ENCODE assay signal across 18 mouse cellular contexts in genomic region chr3:21639576-21639975, GRCm38 (mm10).
A peak's percentile ranks its signal among the peaks of the same experiment; 100 is the strongest.
DNase-seq lines count a peak whose midpoint lies in the region; ATAC-seq and TF ChIP-seq lines count a peak whose summit lies in the region.
"Had no signal": no experiment of that assay in that cellular context is flagged by ENCODE, and none has a peak within 500 bp of the region (broad histone marks: within the 10 kb centered on the region; RNA-seq: fewer than 3 reads in every experiment).

No protein-coding gene starts in this region.

- H3K27me3 ChIP-seq in heart, embryonic 13.5 days (replicated peaks) = no peaks in the 10 kb centered on the region
- H3K27me3 ChIP-seq in heart, embryonic 11.5 days (ENCODE audit: control insufficient read depth, insufficient read depth, low read length) = no peaks in the 10 kb centered on the region
- no peaks in the 10 kb centered on the region for H3K27me3 ChIP-seq in lung, embryonic 16.5 days (ENCODE audit: control insufficient read depth, insufficient read depth, low read depth, low read length)
- no peaks in the 10 kb centered on the region for H3K27me3 ChIP-seq in stomach, embryonic 15.5 days (replicated peaks)
- no peaks in the 10 kb centered on the region for H3K27me3 ChIP-seq in forebrain, embryonic 14.5 days (replicated peaks; ENCODE audit: control insufficient read depth, insufficient read depth, low read length)
- H3K27me3 ChIP-seq: liver, embryonic 12.5 days had no signal

- peaks cover 8% of the 10 kb centered on the region for H3K4me1 ChIP-seq in heart, embryonic 13.5 days
- no peaks in the 10 kb centered on the region; the same call in 1 of the 2 replicates for H3K4me1 ChIP-seq in heart, embryonic 11.5 days (ENCODE audit: control insufficient read depth, insufficient read depth, low read length)
- peaks cover 9% of the 10 kb centered on the region for H3K4me1 ChIP-seq in lung, embryonic 16.5 days (replicated peaks; ENCODE audit: control insufficient read depth, insufficient read depth, low read length)
- 0 out of 2 replicates have a peak, but pooled peaks cover 1% of the 10 kb centered on the region for H3K4me1 ChIP-seq in stomach, embryonic 15.5 days
- no peaks in the 10 kb centered on the region for H3K4me1 ChIP-seq in forebrain, embryonic 14.5 days (ENCODE audit: control insufficient read depth, insufficient read depth, low read length)
- H3K4me1 ChIP-seq: heart, embryonic 10.5 days; limb, embryonic 10.5 days; liver, embryonic 12.5 days had no signal

- no peak for TF ChIP-seq CTCF in layer of hippocampus, adult 2 months (conservative IDR thresholded peaks at IDR 0.05)

- no peak overlapping the region for H3K9ac ChIP-seq in heart, embryonic 13.5 days
- no peak overlapping the region for H3K9ac ChIP-seq in heart, embryonic 11.5 days (ENCODE audit: low read depth, low read length)
- H3K9ac ChIP-seq in lung, embryonic 16.5 days (ENCODE audit: low read length) = no peak overlapping the region
- H3K9ac ChIP-seq in stomach, embryonic 15.5 days = no peak overlapping the region
- H3K9ac ChIP-seq in forebrain, embryonic 14.5 days (ENCODE audit: low read length) = no peak overlapping the region
- H3K9ac ChIP-seq: liver, embryonic 12.5 days had no signal

- DNase-seq in lung, postnatal 25 days (ENCODE audit: low spot score) = no peak
- DNase-seq in thymus, postnatal 4 days = peak; percentile 28
- no peak for DNase-seq in layer of hippocampus, adult 2 months (ENCODE audit: low spot score in 2 of 2)
- no peak for DNase-seq in forebrain, embryonic 14.5 days (ENCODE audit: low spot score)
- DNase-seq: adrenal gland, postnatal 10 days; B cell, adult 2 months; gastrocnemius, postnatal 25 days; heart, postnatal 36 days; lung, postnatal 14 days; right cerebral cortex, postnatal 25 days had no signal

- no peaks in the 10 kb centered on the region for H3K9me3 ChIP-seq in heart, embryonic 13.5 days
- H3K9me3 ChIP-seq in heart, embryonic 11.5 days (replicated peaks; ENCODE audit: control insufficient read depth, low read length) = no peaks in the 10 kb centered on the region
- H3K9me3 ChIP-seq in lung, embryonic 16.5 days (ENCODE audit: control insufficient read depth, low read length) = no peaks in the 10 kb centered on the region
- H3K9me3 ChIP-seq in stomach, embryonic 15.5 days = no peaks in the 10 kb centered on the region
- no peaks in the 10 kb centered on the region for H3K9me3 ChIP-seq in forebrain, embryonic 14.5 days (replicated peaks; ENCODE audit: control insufficient read depth, low read length)
- H3K9me3 ChIP-seq: G1E; heart, embryonic 10.5 days; limb, embryonic 10.5 days; liver, embryonic 12.5 days had no signal

- H3K27ac ChIP-seq in heart, embryonic 13.5 days (replicated peaks) = 0 out of 2 replicates have a peak overlapping the region, but pooled peaks have one; percentile 15
- no peak overlapping the region for H3K27ac ChIP-seq in heart, embryonic 11.5 days (ENCODE audit: low read depth, low read length)
- peak overlapping the region; percentile 11; the same call in 1 of the 2 replicates for H3K27ac ChIP-seq in lung, embryonic 16.5 days (ENCODE audit: low read length)
- H3K27ac ChIP-seq in stomach, embryonic 15.5 days = peak overlapping the region; percentile 31; the same call in 1 of the 2 replicates
- H3K27ac ChIP-seq in layer of hippocampus, adult 2 months = no peak overlapping the region
- no peak overlapping the region for H3K27ac ChIP-seq in forebrain, embryonic 14.5 days (ENCODE audit: low read depth, low read length)
- H3K27ac ChIP-seq: heart, embryonic 10.5 days; limb, embryonic 10.5 days; liver, embryonic 12.5 days had no signal

- no peak overlapping the region for H3K4me2 ChIP-seq in heart, embryonic 13.5 days
- H3K4me2 ChIP-seq in heart, embryonic 11.5 days = no peak overlapping the region
- H3K4me2 ChIP-seq in lung, embryonic 16.5 days (ENCODE audit: low read depth, low read length) = no peak overlapping the region
- no peak overlapping the region for H3K4me2 ChIP-seq in stomach, embryonic 15.5 days
- H3K4me2 ChIP-seq in forebrain, embryonic 14.5 days (ENCODE audit: low read length) = no peak overlapping the region
- H3K4me2 ChIP-seq: liver, embryonic 12.5 days had no signal

- no peaks in the 10 kb centered on the region for H3K36me3 ChIP-seq in heart, embryonic 13.5 days
- no peaks in the 10 kb centered on the region for H3K36me3 ChIP-seq in heart, embryonic 11.5 days (ENCODE audit: control insufficient read depth, insufficient read depth, low read length)
- H3K36me3 ChIP-seq in lung, embryonic 16.5 days (ENCODE audit: control insufficient read depth, insufficient read depth, low read length) = no peaks in the 10 kb centered on the region
- H3K36me3 ChIP-seq in stomach, embryonic 15.5 days = no peaks in the 10 kb centered on the region
- no peaks in the 10 kb centered on the region for H3K36me3 ChIP-seq in forebrain, embryonic 14.5 days (ENCODE audit: control insufficient read depth, insufficient read depth, low read length)
- H3K36me3 ChIP-seq: G1E; heart, embryonic 10.5 days; limb, embryonic 10.5 days; liver, embryonic 12.5 days had no signal

- ATAC-seq in heart, embryonic 13.5 days (ENCODE audit: extremely low read depth, insufficient number of reproducible peaks, low FRiP score, low TSS enrichment) = no peak
- no peak for ATAC-seq in heart, embryonic 11.5 days (replicated peaks; ENCODE audit: insufficient number of reproducible peaks, low FRiP score, low TSS enrichment)
- ATAC-seq in lung, embryonic 16.5 days (ENCODE audit: low read depth) = no peak
- ATAC-seq in stomach, embryonic 15.5 days (ENCODE audit: insufficient read depth, low FRiP score, low read depth) = no peak
- no peak for ATAC-seq in forebrain, embryonic 14.5 days
- ATAC-seq: liver, embryonic 12.5 days had no signal

- H3K4me3 ChIP-seq in heart, embryonic 13.5 days = no peak overlapping the region
- H3K4me3 ChIP-seq in heart, embryonic 11.5 days (ENCODE audit: low read depth, low read length) = no peak overlapping the region
- H3K4me3 ChIP-seq in lung, embryonic 16.5 days (ENCODE audit: low read length) = no peak overlapping the region
- H3K4me3 ChIP-seq in stomach, embryonic 15.5 days (replicated peaks) = no peak overlapping the region
- H3K4me3 ChIP-seq in layer of hippocampus, adult 2 months = no peak overlapping the region
- H3K4me3 ChIP-seq in forebrain, embryonic 14.5 days (ENCODE audit: low read depth, low read length) = no peak overlapping the region
- H3K4me3 ChIP-seq: heart, embryonic 10.5 days; limb, embryonic 10.5 days; liver, embryonic 12.5 days had no signal

- 47% methylated on average over 5 of the region's 5 CpGs for WGBS in heart, embryonic 13.5 days
- 51% methylated on average over 5 of the region's 5 CpGs for WGBS in heart, embryonic 11.5 days (ENCODE audit: insufficient replicate concordance)
- WGBS in lung, embryonic 16.5 days = 28% methylated on average over 5 of the region's 5 CpGs
- WGBS in stomach, embryonic 15.5 days = 37% methylated on average over 5 of the region's 5 CpGs
- WGBS in forebrain, embryonic 14.5 days = 67% methylated on average over 5 of the region's 5 CpGs

Comparison
In these comparisons a context has a peak if more than half of its experiments do, and no peak if none do; other contexts are left out.
1. H3K27ac ChIP-seq: peak in heart, embryonic 13.5 days (single experiment), lung, embryonic 16.5 days (single experiment) and stomach, embryonic 15.5 days (single experiment); none in heart, embryonic 11.5 days (single experiment), layer of hippocampus, adult 2 months (single experiment) and forebrain, embryonic 14.5 days (single experiment).